Mouse (Mus musculus): ENCODE measurements around the gene Tm6sf1. TPM values are rescaled to one million over a fixed set of nuclear protein-coding genes. Genes with fewer than 3 reads are reported as not detected.
"Not testable (repeated sequence)": the region's sequence is repeated elsewhere in the genome, so short reads cannot be mapped to it uniquely, and the experiment has no call there.

Gene Tm6sf1
- total RNA-seq (2021): 10 to 100 TPM; 25.5 to 30.0 TPM
- long read RNA-seq, experiment 1, transcript Tm6sf1-201 (10 exons, 2,226 nt): major isoform, 23 of 30 reads
- long read RNA-seq, experiment 1, partial matches to known transcripts: 1 of 30 reads
- long read RNA-seq, experiment 1, other reads (novel, unspliced or antisense): 5 of 30 reads
- long read RNA-seq, experiment 2, transcript Tm6sf1-201 (10 exons, 2,226 nt): major isoform, 22 of 32 reads
- long read RNA-seq, experiment 2, partial matches to known transcripts: 2 of 32 reads
- long read RNA-seq, experiment 2, other reads (novel, unspliced or antisense): 7 of 32 reads

GRCm38 (mm10) chr7:81858968-81859721, at the start of gene Tm6sf1:
TSS of gene Tm6sf1 (plus strand) at chr7:81859001.
- DNase-seq (ENCODE audit: low spot score in 2 of 2): peak in 1 of 2 experiments; percentile 45

DNA sequence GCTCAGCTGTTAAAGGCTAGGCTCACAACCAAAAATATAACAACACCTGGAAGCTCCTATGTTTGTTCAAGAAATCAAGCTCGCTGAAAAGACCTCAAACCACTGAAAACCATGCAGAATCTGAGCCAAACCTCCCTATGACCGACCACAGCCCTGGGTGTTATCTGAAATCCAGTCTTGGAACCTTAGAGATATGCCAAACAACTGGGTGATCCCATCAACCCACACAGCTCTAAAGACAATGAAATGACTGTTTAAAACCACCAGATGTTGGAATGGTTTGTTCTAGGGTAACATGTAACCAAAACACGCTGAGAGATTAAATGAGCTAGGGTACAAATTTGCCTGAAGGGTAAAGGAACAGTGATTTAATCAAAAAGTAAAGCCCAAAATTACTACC, 33.9 kb upstream of the Tm6sf1 start:
- no peak for DNase-seq (ENCODE audit: low spot score in 2 of 2)

GRCm38 (mm10) chr7:81825381-81825780, 33.4 kb upstream of the Tm6sf1 start:
- no peak for DNase-seq (ENCODE audit: low spot score in 2 of 2)

DNA sequence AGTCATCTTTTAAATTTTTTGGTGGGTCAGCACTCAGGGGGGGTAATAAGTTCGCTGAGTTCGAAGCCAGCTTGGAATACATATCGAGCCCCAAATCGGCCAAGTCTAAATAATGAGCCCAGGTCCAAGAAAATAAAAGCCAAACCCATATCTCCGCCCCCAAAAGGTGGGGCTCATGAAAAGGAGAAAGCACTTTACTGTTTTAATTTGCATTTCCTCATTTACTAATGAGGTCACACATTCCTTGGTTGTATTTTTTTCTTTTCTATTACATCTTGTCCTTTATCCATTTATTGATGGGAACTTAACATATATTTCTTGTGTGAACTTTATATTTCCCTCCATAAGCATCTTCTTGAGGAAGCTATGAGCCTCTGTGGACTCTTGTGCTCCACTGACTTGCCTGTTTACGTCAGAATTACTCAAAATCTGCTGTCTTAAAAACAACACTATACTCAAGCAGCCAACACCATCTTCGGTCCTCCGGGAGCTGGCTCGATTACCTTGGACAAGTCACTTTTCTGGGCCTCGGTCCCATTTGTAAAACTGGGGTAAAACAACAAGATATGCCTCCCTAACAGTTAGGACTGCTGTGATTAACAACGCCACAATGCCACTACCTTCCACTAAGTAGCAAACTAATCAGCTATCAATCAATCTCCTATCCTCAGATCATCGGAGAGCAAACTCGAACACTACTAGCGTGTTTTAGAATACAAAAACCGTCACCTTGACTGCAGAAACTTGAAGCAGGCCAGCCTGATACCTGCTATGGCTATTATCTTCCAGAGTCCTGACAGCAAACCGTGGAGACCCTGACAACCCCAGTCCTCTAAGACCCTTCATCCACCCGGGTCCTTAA, 30.8 kb upstream of the Tm6sf1 start:
- no peak for DNase-seq (ENCODE audit: low spot score in 2 of 2)

DNA sequence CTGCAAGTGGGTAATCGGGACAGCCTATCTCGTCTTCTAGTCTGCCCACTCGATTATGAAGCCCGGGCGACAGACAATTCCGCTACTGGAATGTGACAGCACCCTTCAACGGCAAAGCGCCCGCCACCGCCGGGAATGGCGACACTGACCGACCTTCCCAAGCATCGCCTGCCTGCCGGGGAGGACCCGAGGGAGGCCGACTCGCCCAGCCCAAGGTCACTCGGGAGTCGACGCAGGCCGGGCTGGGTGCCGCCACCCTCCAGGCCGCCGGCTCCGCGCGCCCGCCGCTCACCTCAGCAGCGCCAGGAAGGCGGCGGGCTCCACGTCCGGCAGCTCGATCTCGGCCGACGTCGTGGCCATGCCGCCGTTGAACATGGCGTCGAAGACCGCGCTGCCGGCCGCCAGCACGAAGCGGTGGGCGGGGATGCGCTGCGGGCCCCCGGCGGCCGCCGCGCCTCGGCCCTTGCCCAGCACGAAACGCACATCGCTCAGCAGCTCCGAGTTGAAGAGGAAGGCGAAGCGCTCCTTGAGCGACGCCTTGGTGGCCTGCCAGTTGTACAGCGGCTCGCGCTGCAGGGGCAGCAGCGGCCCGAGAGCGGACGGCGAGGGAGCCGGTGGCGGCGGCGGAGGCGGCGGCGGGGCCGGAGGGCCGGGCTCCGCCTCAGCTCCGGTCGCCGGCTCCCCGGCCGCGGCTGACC, 30.0 kb upstream of the Tm6sf1 start:
- DNase-seq (ENCODE audit: low spot score in 2 of 2): peak; percentile 37 to 53

- peak; percentile 78 to 90 for DNase-seq (ENCODE audit: low spot score in 2 of 2)
Observed at GRCm38 (mm10) chr7:81829379-81829894, 29.4 kb upstream of the Tm6sf1 start, which contains the start of gene Btbd1. TSS of gene Btbd1 (minus strand) at chr7:81829431.

GRCm38 (mm10) chr7:81834847-81835246, 24.0 kb upstream of the Tm6sf1 start:
- no peak for DNase-seq (ENCODE audit: low spot score in 2 of 2)

- no peak for DNase-seq (ENCODE audit: low spot score in 2 of 2)
Observed at GRCm38 (mm10) chr7:81835430-81835829, 23.4 kb upstream of the Tm6sf1 start.

DNA sequence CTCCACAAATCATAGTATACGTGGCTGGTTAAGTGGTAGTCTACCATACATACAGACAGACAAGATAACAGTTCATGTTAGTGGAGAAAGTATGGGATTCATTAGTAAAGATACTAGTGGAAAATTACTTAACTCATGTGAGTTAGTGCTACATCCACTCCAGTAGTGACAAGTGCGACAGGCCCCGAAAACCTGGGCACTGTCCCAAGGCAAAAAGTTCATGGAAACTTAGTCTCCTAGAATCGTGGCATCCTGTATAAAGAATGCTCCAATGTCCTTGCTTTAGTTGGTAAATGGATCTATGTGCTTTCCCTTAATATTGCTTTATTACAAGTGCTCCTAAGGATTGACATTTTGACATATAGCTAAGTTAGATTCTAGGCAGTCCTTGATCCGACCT, 21.0 kb upstream of the Tm6sf1 start:
- DNase-seq (ENCODE audit: low spot score in 2 of 2): not testable (repeated sequence)

DNA sequence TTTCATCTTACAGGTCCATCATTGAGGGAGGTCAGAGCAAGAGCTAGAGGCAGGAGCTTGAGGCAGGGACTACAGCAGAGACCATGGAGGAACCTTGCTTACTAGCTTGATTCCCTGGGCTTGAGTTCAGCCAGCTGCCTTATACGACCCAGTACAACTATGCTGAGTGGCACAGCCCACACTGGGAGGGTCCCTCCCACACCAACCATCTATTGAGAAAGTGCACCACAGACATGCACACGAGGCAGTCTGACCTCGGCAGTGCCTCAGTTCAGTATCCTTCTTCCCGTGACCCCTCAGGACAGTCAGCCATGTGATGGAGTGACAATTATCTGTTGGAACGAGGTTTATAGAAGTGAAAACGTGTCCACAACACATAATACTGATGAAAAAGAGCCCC, 19.1 kb upstream of the Tm6sf1 start:
- DNase-seq (ENCODE audit: low spot score in 2 of 2): no peak

DNA sequence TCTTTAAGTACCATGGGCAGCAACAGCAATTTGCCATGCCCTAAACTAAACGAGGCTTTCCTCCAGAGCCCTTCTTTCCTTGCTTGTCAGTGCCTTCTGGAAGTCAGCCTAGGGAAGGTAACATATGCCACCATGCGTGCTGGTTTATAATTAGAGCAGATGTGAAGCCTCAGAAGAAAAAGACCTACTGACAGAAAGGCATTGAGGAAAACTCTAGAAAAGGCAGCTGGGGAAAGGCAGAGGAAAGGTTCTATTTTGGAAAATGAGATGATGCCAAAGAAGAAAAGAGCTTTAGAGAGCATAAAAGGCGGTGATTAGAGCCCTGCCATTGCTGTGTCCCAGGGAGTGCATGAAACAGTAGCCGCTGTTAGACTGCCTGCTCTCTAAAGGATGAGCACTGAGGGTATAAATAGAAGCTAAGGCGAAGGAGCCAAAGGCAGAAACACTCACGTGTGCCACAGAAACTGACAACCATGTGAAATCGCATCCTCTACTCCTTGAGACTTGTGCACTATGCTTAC, 18.1 kb upstream of the Tm6sf1 start:
- peak in 1 of 2 experiments; percentile 51 for DNase-seq (ENCODE audit: low spot score in 2 of 2)

- no peak for DNase-seq (ENCODE audit: low spot score in 2 of 2)
Observed at GRCm38 (mm10) chr7:81841439-81841838, 17.4 kb upstream of the Tm6sf1 start.

DNA sequence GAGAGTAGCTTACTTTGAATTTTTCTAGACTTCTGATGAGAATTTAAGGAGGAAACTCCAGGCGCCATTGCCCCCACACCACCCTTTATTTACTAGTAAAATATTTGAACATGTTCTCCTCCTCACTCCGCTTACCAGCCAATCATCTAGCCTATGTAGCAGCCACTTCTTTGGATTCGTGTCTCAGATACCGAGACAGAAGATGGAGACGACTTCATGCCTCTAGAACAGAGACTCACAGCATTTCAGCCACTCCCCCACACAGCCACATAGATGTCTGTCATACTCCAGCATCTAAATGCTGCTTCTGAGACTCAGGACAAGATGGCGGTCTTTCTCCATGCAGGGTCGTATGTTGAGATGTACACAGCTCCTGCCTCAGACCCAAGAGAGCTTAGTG, 16.7 kb upstream of the Tm6sf1 start:
- DNase-seq (ENCODE audit: low spot score in 2 of 2): no peak

DNA sequence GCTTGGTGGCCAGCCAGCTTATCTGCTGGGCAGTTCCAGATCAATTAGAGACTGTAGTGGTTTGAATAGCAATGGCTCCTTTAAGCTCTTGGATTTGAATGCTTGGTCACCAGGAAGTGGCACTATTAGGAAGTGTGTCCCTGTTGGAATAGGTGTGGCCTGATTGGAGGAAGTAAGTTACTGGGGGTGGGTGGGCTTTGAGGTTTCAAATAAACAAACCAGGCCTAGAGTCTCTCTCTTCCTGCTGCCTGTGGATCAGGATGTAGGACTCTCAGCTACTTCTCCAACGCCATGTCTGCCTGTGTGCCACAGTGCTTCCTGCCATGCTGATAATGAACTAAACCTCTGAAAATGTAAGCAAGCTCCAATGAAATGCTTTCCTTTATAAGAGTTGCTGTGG, 15.8 kb upstream of the Tm6sf1 start:
- no peak for DNase-seq (ENCODE audit: low spot score in 2 of 2)

- no peak for DNase-seq (ENCODE audit: low spot score in 2 of 2)
Observed at GRCm38 (mm10) chr7:81843903-81844302, 14.9 kb upstream of the Tm6sf1 start.

DNA sequence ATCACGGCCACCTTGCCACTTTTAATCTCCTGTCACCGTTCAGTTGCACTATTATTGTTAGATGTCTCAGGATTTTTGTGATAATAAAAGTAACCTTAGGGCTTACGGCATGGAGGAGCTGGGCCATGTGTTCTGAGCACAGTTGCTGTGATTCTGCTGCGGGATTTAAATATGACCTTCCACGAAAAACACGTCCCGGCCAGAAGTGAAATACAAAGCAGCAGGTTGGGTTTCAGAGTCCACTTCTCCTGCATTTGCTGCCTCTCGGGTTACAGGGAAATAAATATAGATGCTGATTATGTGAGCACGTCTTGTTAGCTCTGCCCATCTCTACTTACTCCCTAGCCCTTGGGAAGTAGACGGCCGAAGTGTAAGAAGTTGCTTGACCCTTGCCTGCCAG, 14.0 kb upstream of the Tm6sf1 start:
- no peak for DNase-seq (ENCODE audit: low spot score in 2 of 2)

- no peak for DNase-seq (ENCODE audit: low spot score in 2 of 2)
Observed at GRCm38 (mm10) chr7:81845313-81845712, 13.5 kb upstream of the Tm6sf1 start.

GRCm38 (mm10) chr7:81846008-81846407, 12.8 kb upstream of the Tm6sf1 start:
- no peak for DNase-seq (ENCODE audit: low spot score in 2 of 2)

DNA sequence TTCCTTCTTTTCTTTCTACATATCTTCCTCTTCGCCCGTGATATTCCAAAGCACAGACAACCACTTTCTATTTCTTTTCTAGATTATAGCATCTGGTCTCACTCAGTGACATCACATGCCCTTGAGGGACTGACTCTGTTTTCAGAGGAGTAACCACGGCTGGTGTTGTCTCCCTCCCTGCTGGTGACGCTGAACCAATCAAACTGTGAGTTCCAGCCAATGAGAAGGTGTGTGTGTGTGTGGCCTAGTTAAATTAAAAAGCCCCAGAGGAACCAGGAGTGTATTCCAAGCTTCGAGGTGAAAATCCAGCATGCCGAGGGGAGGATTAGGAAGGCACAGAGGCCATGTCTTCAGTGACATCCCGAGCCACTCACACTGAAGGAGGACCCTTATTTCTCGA, 11.8 kb upstream of the Tm6sf1 start:
- no peak for DNase-seq (ENCODE audit: low spot score in 2 of 2)

GRCm38 (mm10) chr7:81847777-81848176, 11.0 kb upstream of the Tm6sf1 start:
- no peak for DNase-seq (ENCODE audit: low spot score in 2 of 2)

GRCm38 (mm10) chr7:81849214-81849613, 9.6 kb upstream of the Tm6sf1 start:
- no peak for DNase-seq (ENCODE audit: low spot score in 2 of 2)

All from left cerebral cortex, adult 18-20 months (tissue).